Mouse (Mus musculus) G1E (cell line): ENCODE measurements around the gene Gna15.

ENCODE experiments used
- CTCF ChIP-seq: IDR thresholded peaks from 2 replicates; pipeline ENCODE4 v1.5.1; 2012; ENCODE audit warnings: low read depth, low read length, inconsistent platforms, mixed read lengths
- GATA1 ChIP-seq: IDR thresholded peaks from 2 replicates; pipeline ENCODE4 v1.6.1; 2012; ENCODE audit warnings: borderline replicate concordance, low read length, inconsistent platforms, mixed read lengths
- GATA2 ChIP-seq: IDR thresholded peaks from 2 replicates; pipeline ENCODE4 v1.6.1; 2012; ENCODE audit warnings: low read depth, low read length, inconsistent platforms, borderline replicate concordance
- POLR2AphosphoS5 ChIP-seq: IDR thresholded peaks from 2 replicates; pipeline ENCODE4 v1.6.1; 2012; ENCODE audit warnings: low read depth, low read length, inconsistent platforms; ENCODE audit not compliant: insufficient replicate concordance
- TAL1 ChIP-seq: conservative IDR thresholded peaks from 2 replicates; pipeline ENCODE4 v1.6.1; 2012; ENCODE audit warnings: low read depth, low read length, inconsistent platforms, mixed read lengths

DNA sequence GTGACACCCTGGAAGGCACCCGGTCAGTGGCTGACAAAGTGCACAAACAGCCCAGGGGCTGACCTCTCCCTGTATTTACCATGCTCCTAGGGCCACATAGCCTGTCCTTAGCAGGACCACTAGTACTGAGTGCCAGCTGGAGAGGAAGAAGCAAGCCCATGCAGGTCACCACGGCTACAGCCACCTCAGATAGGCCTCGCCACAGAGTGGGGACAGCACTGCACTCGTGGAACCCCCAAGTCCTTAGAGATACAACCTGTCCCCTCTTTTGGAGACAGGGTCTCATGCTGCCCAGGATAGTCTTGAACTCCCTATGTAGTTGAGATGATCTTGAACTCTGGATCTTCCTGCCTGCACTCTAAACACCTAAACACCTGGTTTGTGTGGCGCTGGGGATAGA, 17.3 kb upstream of the Gna15 start:
- TF ChIP-seq GATA2: no peak
- TF ChIP-seq CTCF: no peak
- TF ChIP-seq GATA1: no peak
- TF ChIP-seq POLR2AphosphoS5: no peak
- no peak for TF ChIP-seq TAL1
